8 mouse cellular contexts compared by ENCODE assay signal in genomic region chr6:120531020-120531965, GRCm38 (mm10). TPM values are rescaled to one million over a fixed set of nuclear protein-coding genes. Genes with fewer than 3 reads are reported as not detected.
DNase-seq lines count a peak whose midpoint lies in the region; ATAC-seq and TF ChIP-seq lines count a peak whose summit lies in the region.

TSS of gene Hdhd5 (minus strand) at chr6:120531319.

- H3K9me3 ChIP-seq in hindbrain, postnatal 0 days (ENCODE audit: low read length): no peaks in the 10 kb centered on the region

- peak within 1 kb of the TSS; percentile 80 for H3K4me2 ChIP-seq in hindbrain, postnatal 0 days (ENCODE audit: low read depth, low read length)

- no peak; the same call in 1 of the 2 replicates for TF ChIP-seq CTCF in gastrocnemius, adult 2 months (IDR thresholded peaks at IDR 0.05)
- no peak for TF ChIP-seq CTCF in hindbrain, postnatal 0 days (IDR thresholded peaks at IDR 0.05; ENCODE audit: low read depth)
- no peak for TF ChIP-seq CTCF in left cerebral cortex, adult 2 months (IDR thresholded peaks at IDR 0.05)

- WGBS in hindbrain, postnatal 0 days: under 1% methylated on average over 75 of the region's 75 CpGs

- peaks cover 11% of the 10 kb centered on the region for H3K4me1 ChIP-seq in hindbrain, postnatal 0 days (ENCODE audit: insufficient read depth, low read length)

- H3K27me3 ChIP-seq in hindbrain, postnatal 0 days (ENCODE audit: insufficient read depth, low read length): no peaks in the 10 kb centered on the region

- DNase-seq in WW6 (ENCODE audit: low read depth, low spot score): peak; percentile 96
- peak; percentile 86 to 93 for DNase-seq in cerebellum, postnatal 4 days (ENCODE audit: low spot score in 2 of 2)
- DNase-seq in gastrocnemius, adult 2 months: peak; percentile 97
- peak; percentile 97 for DNase-seq in hindbrain, postnatal 0 days (ENCODE audit: low spot score)
- peak; percentile 94 to 95 for DNase-seq in left cerebral cortex, adult 2 months (ENCODE audit: extremely low spot score in 1 of 2, low spot score in 2 of 2)
- DNase-seq in right cerebral cortex, adult 2 months (ENCODE audit: low spot score in 2 of 2): peak; percentile 93
- DNase-seq in urinary bladder, postnatal 14 days (ENCODE audit: low spot score): peak; percentile 94

- intact Hi-C loops in gastrocnemius, adult 2 months (cut with DNase I): loop anchor here (2.0 kb wide), 1 partner anchor 136 kb away; the partner anchor contains the start of gene Cecr2
- intact Hi-C loops in left cerebral cortex, adult 2 months (cut with DNase I): loop anchor here (2.0 kb wide), 1 partner anchor 36 kb away; no protein-coding TSS in a partner anchor

- H3K27ac ChIP-seq in gastrocnemius, adult 2 months: peak within 1 kb of the TSS; percentile 93
- H3K27ac ChIP-seq in hindbrain, postnatal 0 days: peak within 1 kb of the TSS; percentile 78
- H3K27ac ChIP-seq in left cerebral cortex, adult 2 months: peak within 1 kb of the TSS; percentile 89

- peak within 1 kb of the TSS; percentile 88 for H3K9ac ChIP-seq in hindbrain, postnatal 0 days (replicated peaks; ENCODE audit: low read length)

- no peaks in the 10 kb centered on the region for H3K36me3 ChIP-seq in hindbrain, postnatal 0 days (ENCODE audit: insufficient read depth, low read length)

- H3K4me3 ChIP-seq in gastrocnemius, adult 2 months: peak within 1 kb of the TSS; percentile 94
- H3K4me3 ChIP-seq in hindbrain, postnatal 0 days (ENCODE audit: low read length): peak within 1 kb of the TSS; percentile 94
- H3K4me3 ChIP-seq in left cerebral cortex, adult 2 months: peak within 1 kb of the TSS; percentile 94

- peak; percentile 98 for ATAC-seq in hindbrain, postnatal 0 days
- ATAC-seq in megakaryocyte, adult 5-6 weeks (ENCODE audit: poor library complexity, severe bottlenecking): peak; percentile 98

RNA-seq across cellular contexts. Expression of gene Hdhd5, which starts in this region (rescaled TPM):
- total RNA-seq in gastrocnemius, adult 2 months (2021): 10 to 100 TPM; 19.4 to 28.5 TPM
- total RNA-seq in hindbrain, postnatal 0 days (2014; rRNA removed): 38.2 and 38.9 TPM in 2 replicates
- polyA plus RNA-seq in hindbrain, postnatal 0 days (2015; fragmentation: Nextera tagmentation; extraction: Ambion mirVana): 19.1 and 19.8 TPM in 2 replicates
- total RNA-seq in left cerebral cortex, adult 2 months (2021): 10 to 100 TPM; 35.2 to 41.0 TPM
- 4.4 and 6.6 TPM in 2 replicates for total RNA-seq in megakaryocyte, adult 5-6 weeks (2015)
- 9.4 and 11.0 TPM in 2 replicates for total RNA-seq in megakaryocyte, adult 5-6 weeks (2017)

Comparison
In these comparisons a context has a peak if more than half of its experiments do, and no peak if none do; other contexts are left out.
1. Peak in every context shown above with its lines: DNase-seq, ATAC-seq, H3K4me3 ChIP-seq and H3K27ac ChIP-seq.